Mouse (Mus musculus) erythroblast, embryonic 14.5 days (primary cell): Measurements from ENCODE around the gene Zbtb46.

Source experiments
- GATA1 ChIP-seq: IDR thresholded peaks from 2 replicates; pipeline ENCODE4 v1.6.1; 2012; ENCODE audit warnings: low read length, inconsistent platforms, mixed read lengths
- TAL1 ChIP-seq: IDR thresholded peaks from 3 replicates; pipeline ENCODE4 v1.6.1; 2012; ENCODE audit warnings: low read length, inconsistent platforms, mixed read lengths

- TF ChIP-seq TAL1 (no peak), GATA1 (no peak)
These were observed 3.3 kb downstream of the Zbtb46 start for GRCm38 (mm10) chr2:181455899-181456298.
